Mouse (Mus musculus) stomach, postnatal 0 days (tissue): ENCODE data around the gene Shroom3. TPM values are rescaled to one million over a fixed set of nuclear protein-coding genes. Genes with fewer than 3 reads are reported as not detected.
A peak's percentile ranks its signal among the peaks of the same experiment; 100 is the strongest.

Source experiments
- ATAC-seq: fragments of 200-750 bp; cut with Nextera tagmentation; 2 replicates; pipeline ENCODE4 v1.8.0; 2017; ENCODE audit not compliant: low FRiP score, low TSS enrichment
- DNase-seq: peaks from one replicate; pipeline ENCODE4 v3.0.0-alpha.2; 2016; ENCODE audit warnings: low spot score
- H3K27ac ChIP-seq: fragments of 300-500 bp; sonication (generic); replicated peaks from 2 replicates; pipeline ENCODE4 v1.5.1; 2014; ENCODE audit warnings: mild to moderate bottlenecking, control low read depth
- H3K27me3 ChIP-seq: fragments of 300-500 bp; sonication (generic); 2 replicates; pipeline ENCODE4 v1.6.1; 2014; ENCODE audit warnings: low read length; ENCODE audit not compliant: control insufficient read depth, insufficient read depth
- H3K36me3 ChIP-seq: fragments of 300-500 bp; sonication (generic); 2 replicates; pipeline ENCODE4 v1.6.1; 2014; ENCODE audit warnings: low read length, mixed read lengths; ENCODE audit not compliant: control insufficient read depth, insufficient read depth
- H3K4me1 ChIP-seq: fragments of 300-500 bp; sonication (generic); replicated peaks from 2 replicates; pipeline ENCODE4 v1.6.1; 2014; ENCODE audit warnings: antibody characterized with exemption; ENCODE audit not compliant: control insufficient read depth, insufficient read depth
- H3K4me2 ChIP-seq: fragments of 300-500 bp; sonication (generic); replicated peaks from 2 replicates; pipeline ENCODE4 v1.6.1; 2014; ENCODE audit warnings: low read depth, mild to moderate bottlenecking, control low read depth, moderate library complexity
- H3K4me3 ChIP-seq: fragments of 300-500 bp; sonication (generic); 2 replicates; pipeline ENCODE4 v1.5.1; 2014; ENCODE audit warnings: low read depth, low read length, control low read depth
- H3K9ac ChIP-seq: fragments of 300-500 bp; sonication (generic); 2 replicates; pipeline ENCODE4 v1.6.1; 2014; ENCODE audit warnings: mild to moderate bottlenecking, low read length, control low read depth, mixed read lengths
- H3K9me3 ChIP-seq: fragments of 300-500 bp; sonication (generic); 2 replicates; pipeline ENCODE4 v1.6.1; 2016; ENCODE audit warnings: low read length; ENCODE audit not compliant: control insufficient read depth
- CTCF ChIP-seq: IDR thresholded peaks from 2 replicates; pipeline ENCODE4 v1.5.1; 2016; ENCODE audit warnings: antibody characterized with exemption, low read depth, mild to moderate bottlenecking, moderate library complexity
- EP300 ChIP-seq: optimal IDR thresholded peaks from 2 replicates; pipeline ENCODE3; 2016; ENCODE audit warnings: antibody characterized with exemption
- WGBS: fragments of 180-500 bp; shearing (Covaris S2); extraction: QIAGEN DNeasy Blood & Tissue Kit; methylation state at CpG from one replicate; pipeline ENCODE4 v1.1.7; 2014; 5-methylcytosine and 5-hydroxymethylcytosine counted together
- polyA plus RNA-seq: library from polyadenylated mRNA; unstranded; fragments of >200 nt; fragmentation: Nextera tagmentation; extraction: Ambion mirVana; gene quantifications from 2 replicates; pipeline ENCODE4 v1.2.1, GENCODE M21; 2015

Shroom3 gene
- polyA plus RNA-seq, 1 experiment from 2014 or later, result 11.4 TPM

DNA sequence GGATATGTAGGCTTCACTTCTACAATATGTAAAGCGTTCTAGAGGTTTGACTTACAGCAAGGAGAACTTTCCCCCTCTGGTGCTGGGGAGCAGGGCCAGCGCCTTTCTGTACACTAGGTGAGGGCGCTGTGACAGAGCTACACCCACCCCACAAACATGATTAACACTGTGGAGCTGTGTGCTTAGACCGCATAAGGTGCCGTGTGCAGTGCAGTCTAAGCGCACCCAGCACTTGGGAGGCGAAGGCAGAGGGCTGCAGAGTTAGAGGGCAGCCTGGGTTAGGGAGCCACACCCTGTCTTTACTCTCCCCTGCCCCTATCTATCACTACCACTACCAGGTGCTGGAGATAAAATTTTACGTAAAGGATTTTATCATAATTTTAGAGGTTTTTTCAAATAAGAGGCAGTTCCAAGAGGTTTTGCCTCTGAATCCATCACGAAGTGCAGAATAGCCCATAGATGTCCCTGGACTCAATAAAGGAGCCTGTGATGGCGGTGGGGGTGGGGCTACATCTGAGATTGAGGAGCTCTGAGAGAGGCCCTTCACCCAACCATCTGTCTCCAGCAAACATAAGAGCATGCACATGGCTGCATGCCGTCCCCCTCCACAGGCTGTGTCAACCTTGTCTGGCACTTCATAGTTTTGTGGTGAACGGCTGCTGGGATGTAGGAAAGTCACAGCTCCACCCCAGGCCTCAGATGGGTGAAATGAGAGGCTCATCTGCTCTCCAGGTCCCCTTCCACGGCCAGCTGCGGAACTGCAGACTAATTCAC is 265.9 kb downstream of the Shroom3 start:
- peaks cover 11% of the 10 kb centered on the region for H3K36me3 ChIP-seq
- ATAC-seq (peak; percentile 55; the same call in 1 of the 2 replicates), DNase-seq (no peak)
- no peaks in the 10 kb centered on the region for H3K4me1 ChIP-seq
- TF ChIP-seq EP300 (no peak), CTCF (no peak)
- no peaks in the 10 kb centered on the region for H3K9me3 ChIP-seq
- no peak overlapping the region for H3K27ac ChIP-seq
- H3K9ac ChIP-seq, result 0 out of 2 replicates have a peak overlapping the region, but pooled peaks have one; percentile 35
- WGBS, result 60% methylated on average over 14 of the region's 14 CpGs
- no peaks in the 10 kb centered on the region for H3K27me3 ChIP-seq
- no peak overlapping the region for H3K4me3 ChIP-seq
- no peak overlapping the region for H3K4me2 ChIP-seq

DNA sequence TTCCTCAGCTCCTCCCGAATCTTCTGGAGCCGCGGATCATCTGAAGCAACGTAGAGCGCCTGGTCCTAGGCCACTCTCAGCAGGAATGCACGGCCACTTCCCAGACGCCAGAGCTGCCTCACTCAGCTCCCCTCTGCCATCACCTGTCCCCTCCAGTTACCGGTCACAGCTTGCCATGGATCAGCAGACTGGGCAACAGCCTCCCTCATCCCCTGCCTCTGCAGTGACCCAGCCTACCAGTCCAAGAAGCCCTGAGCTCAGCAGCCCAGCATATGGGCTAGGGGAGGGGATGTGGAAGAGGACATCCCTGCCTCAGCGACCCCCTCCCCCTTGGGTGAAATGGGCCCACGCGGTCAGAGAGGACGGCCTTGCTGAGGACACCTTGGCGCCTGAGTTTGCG is 267.3 kb downstream of the Shroom3 start:
- H3K27ac ChIP-seq, result no peak overlapping the region
- H3K27me3 ChIP-seq, result no peaks in the 10 kb centered on the region
- H3K4me1 ChIP-seq, result no peaks in the 10 kb centered on the region
- H3K9ac ChIP-seq, result no peak overlapping the region
- TF ChIP-seq EP300, result no peak
- no peak for TF ChIP-seq CTCF
- H3K9me3 ChIP-seq, result no peaks in the 10 kb centered on the region
- WGBS, result 91% methylated on average over 14 of the region's 14 CpGs
- H3K4me2 ChIP-seq, result no peak overlapping the region
- ATAC-seq (no peak), DNase-seq (no peak)
- no peak overlapping the region for H3K4me3 ChIP-seq
- peaks cover 11% of the 10 kb centered on the region for H3K36me3 ChIP-seq

DNA sequence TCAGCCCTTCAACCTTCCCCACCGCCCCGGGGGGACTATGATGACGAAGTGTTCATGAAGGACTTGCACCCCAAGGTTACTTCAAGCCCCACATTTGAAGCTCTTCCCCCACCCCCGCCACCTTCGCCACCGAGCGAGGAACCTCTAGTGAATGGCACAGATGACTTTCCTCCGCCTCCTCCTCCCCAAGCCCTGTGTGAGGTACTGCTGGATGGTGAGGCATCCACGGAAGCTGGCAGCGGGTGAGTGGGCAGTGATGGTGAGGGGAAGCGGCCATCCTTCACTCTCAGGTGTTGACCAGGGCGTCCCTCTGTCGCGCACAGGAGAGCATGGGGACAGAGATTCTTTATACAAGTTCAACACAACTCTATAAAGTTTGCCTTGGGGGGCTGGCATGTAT is 267.8 kb downstream of the Shroom3 start:
- Histone ChIP-seq H3K4me3 (no peak overlapping the region), H3K9me3 (no peaks in the 10 kb centered on the region), H3K36me3 (peaks cover 11% of the 10 kb centered on the region), H3K4me1 (no peaks in the 10 kb centered on the region), H3K27me3 (no peaks in the 10 kb centered on the region), H3K9ac (no peak overlapping the region), H3K27ac (no peak overlapping the region), H3K4me2 (no peak overlapping the region)
- DNase-seq, result no peak
- ATAC-seq, result no peak
- WGBS, result 94% methylated on average over 14 of the region's 14 CpGs
- TF ChIP-seq CTCF (no peak), EP300 (no peak)

DNA sequence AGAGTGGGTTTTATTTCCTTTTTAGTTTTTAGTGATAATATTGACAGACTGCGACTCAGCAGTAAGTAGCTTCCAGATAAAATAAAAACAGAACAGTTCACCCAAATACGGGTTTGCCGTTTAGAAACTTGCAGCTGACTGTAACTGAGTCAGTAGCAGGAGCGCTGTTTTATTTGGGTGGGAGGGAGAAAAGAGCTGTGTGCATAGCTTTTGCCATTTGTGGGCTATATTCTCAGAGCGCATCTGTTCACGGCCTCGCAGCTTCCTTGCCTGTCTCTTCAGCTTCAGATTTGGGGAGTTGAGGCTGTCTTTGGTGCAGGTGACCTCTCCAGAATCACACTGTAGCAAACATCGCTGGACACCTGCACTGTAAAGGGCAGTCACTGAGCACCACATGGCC is 270.6 kb downstream of the Shroom3 start:
- TF ChIP-seq CTCF, result no peak
- TF ChIP-seq EP300, result no peak

GRCm38 (mm10) chr5:92954323-92954722 is 271.1 kb downstream of the Shroom3 start:
- no peak overlapping the region for H3K9ac ChIP-seq
- no peak overlapping the region for H3K27ac ChIP-seq
- ATAC-seq (peak; percentile 53; the same call in 1 of the 2 replicates), DNase-seq (peak; percentile 74)
- peaks cover 13% of the 10 kb centered on the region; the same call in 1 of the 2 replicates for H3K36me3 ChIP-seq
- H3K4me3 ChIP-seq, result no peak overlapping the region
- no peaks in the 10 kb centered on the region for H3K4me1 ChIP-seq
- TF ChIP-seq CTCF (peak; percentile 90), EP300 (no peak)
- H3K27me3 ChIP-seq, result no peaks in the 10 kb centered on the region
- no peak overlapping the region for H3K4me2 ChIP-seq
- 25% methylated on average over 10 of the region's 10 CpGs for WGBS
- H3K9me3 ChIP-seq, result no peaks in the 10 kb centered on the region

More for the DNA sequence above, 270.6 kb downstream of the Shroom3 start:
- Histone ChIP-seq H3K36me3 (peaks cover 13% of the 10 kb centered on the region), H3K4me1 (no peaks in the 10 kb centered on the region), H3K4me2 (no peak overlapping the region), H3K9me3 (no peaks in the 10 kb centered on the region), H3K4me3 (no peak overlapping the region), H3K27ac (no peak overlapping the region), H3K9ac (no peak overlapping the region), H3K27me3 (no peaks in the 10 kb centered on the region)
- 84% methylated on average over 8 of the region's 8 CpGs for WGBS
- DNase-seq (no peak), ATAC-seq (no peak)

GRCm38 (mm10) chr5:92954827-92955475 is 271.7 kb downstream of the Shroom3 start:
- 42% methylated on average over 6 of the region's 6 CpGs for WGBS
- Histone ChIP-seq H3K36me3 (peaks cover 13% of the 10 kb centered on the region; the same call in 1 of the 2 replicates), H3K4me2 (no peak overlapping the region), H3K4me1 (no peaks in the 10 kb centered on the region), H3K9me3 (no peaks in the 10 kb centered on the region), H3K27ac (no peak overlapping the region), H3K27me3 (no peaks in the 10 kb centered on the region), H3K4me3 (no peak overlapping the region), H3K9ac (no peak overlapping the region)
- peak; percentile 50 for DNase-seq
- ATAC-seq, result peak; percentile 58; the same call in 1 of the 2 replicates
- no peak for TF ChIP-seq EP300
- peak; percentile 81 for TF ChIP-seq CTCF
